Mouse (Mus musculus) urinary bladder, postnatal 36 days (tissue): ENCODE measurements at regions not wholly inside any gene's neighbourhood (a gene's known extent, or its start where the extent isn't known, plus 50 kb on each side); places are given as distances from the start of the nearest gene placed in this dataset.
A peak's percentile ranks its signal among the peaks of the same experiment; 100 is the strongest.

Experiments used
- DNase-seq, 2 experiments: peaks; one replicate each; pipeline ENCODE4 v3.0.0; 2022; ENCODE audit warnings: low spot score in 2 of 2, mixed read lengths in 1 of 2

GRCm38 (mm10) chr8:100796628-100797027, 1380.4 kb upstream of the Cdh8 start:
- no peak for DNase-seq

GRCm38 (mm10) chr8:100793951-100794350, 1377.7 kb upstream of the Cdh8 start:
- no peak for DNase-seq

GRCm38 (mm10) chr8:100790592-100791141, 1374.4 kb upstream of the Cdh8 start:
- DNase-seq: no peak

GRCm38 (mm10) chr8:100788132-100788531, 1371.9 kb upstream of the Cdh8 start:
- no peak for DNase-seq

- DNase-seq: peak in 1 of 2 experiments; percentile 12
These were observed 1356.6 kb upstream of the Cdh8 start for GRCm38 (mm10) chr8:100772742-100773370.

GRCm38 (mm10) chr8:100769617-100770016, 1353.3 kb upstream of the Cdh8 start:
- no peak for DNase-seq

- DNase-seq: no peak
These were observed 1317.7 kb upstream of the Cdh8 start for GRCm38 (mm10) chr8:100733927-100734326.

- no peak for DNase-seq
These were observed 1286.1 kb upstream of the Cdh8 start for GRCm38 (mm10) chr8:100702365-100702764.

GRCm38 (mm10) chr8:100695043-100695442, 1278.8 kb upstream of the Cdh8 start:
- DNase-seq: no peak

- DNase-seq: no peak
These were observed 1262.3 kb upstream of the Cdh8 start for GRCm38 (mm10) chr8:100678580-100678979.
